14 mouse cellular contexts compared by ENCODE assay signal in the genomic region with DNA sequence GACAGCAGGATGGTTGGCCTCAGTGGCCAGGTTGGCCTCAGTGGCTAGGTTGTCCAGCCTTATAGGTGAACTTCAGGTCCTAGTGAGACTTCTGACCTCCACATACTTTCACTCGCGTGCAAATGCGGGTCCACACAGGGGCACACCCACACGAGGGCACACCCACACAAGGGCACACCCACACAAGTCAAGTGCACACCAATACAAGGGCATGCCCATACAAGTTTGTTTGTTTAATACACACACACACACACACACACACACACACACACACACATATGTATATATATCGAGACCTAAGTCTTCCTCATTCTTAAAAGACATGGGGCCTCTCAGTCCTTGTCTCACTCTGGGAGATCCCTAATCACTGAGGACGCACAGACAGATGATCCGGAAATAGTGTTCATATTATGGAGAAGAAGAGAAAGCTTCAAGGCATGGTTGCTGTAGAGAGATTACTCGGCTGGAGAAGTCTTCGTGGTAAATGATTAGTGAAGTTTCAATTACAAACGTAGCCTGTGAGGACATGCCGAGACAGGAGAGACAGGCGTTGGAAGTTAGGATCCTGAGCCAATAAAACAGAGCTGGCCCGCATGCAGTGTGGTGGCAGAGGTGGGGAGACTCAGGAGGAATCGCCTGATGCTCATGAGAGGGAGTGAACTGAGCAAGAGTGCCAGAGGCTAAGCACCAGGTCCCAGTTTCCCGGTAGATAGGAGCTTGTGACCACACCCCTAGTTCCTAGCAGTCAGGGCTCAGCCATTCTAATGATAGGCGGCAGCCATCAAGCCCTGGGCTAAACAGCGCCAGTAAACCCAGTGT. TPM values are rescaled to one million over a fixed set of nuclear protein-coding genes. Genes with fewer than 3 reads are reported as not detected.
DNase-seq lines count a peak whose midpoint lies in the region; TF ChIP-seq lines count a peak whose summit lies in the region.
"Had no signal": no experiment of that assay in that cellular context is flagged by ENCODE, and none has a peak within 500 bp of the region (broad histone marks: within the 10 kb centered on the region; RNA-seq: fewer than 3 reads in every experiment).

No protein-coding gene starts in this region.

- H3K9ac ChIP-seq in ES-Bruce4 (ENCODE audit: low read depth, poor library complexity, severe bottlenecking), result no peak overlapping the region
- H3K9ac ChIP-seq: forebrain, embryonic 12.5 days; hindbrain, embryonic 14.5 days; liver, embryonic 14.5 days; midbrain, embryonic 12.5 days had no signal

- TF ChIP-seq POLR2A in ES-Bruce4 (IDR thresholded peaks at IDR 0.05; ENCODE audit: insufficient read depth, low read length), result no peak
- no peak for TF ChIP-seq POLR2A in cerebellum, adult 2 months (IDR thresholded peaks at IDR 0.05; ENCODE audit: borderline replicate concordance, insufficient read depth, low read length)

- WGBS in cerebellum, adult 2 months, result 80% methylated on average over 17 of the region's 17 CpGs

- H3K4me3 ChIP-seq in ES-Bruce4 (ENCODE audit: low read depth, low read length), result no peak overlapping the region
- no peak overlapping the region for H3K4me3 ChIP-seq in cerebellum, adult 2 months (replicated peaks; ENCODE audit: insufficient read depth, low read depth, low read length)
- H3K4me3 ChIP-seq: forebrain, embryonic 12.5 days; midbrain, embryonic 12.5 days had no signal

- H3K27me3 ChIP-seq in ES-Bruce4 (ENCODE audit: control insufficient read depth, insufficient read depth, low read length, poor library complexity, severe bottlenecking), result no peaks in the 10 kb centered on the region
- no peaks in the 10 kb centered on the region for H3K27me3 ChIP-seq in cerebellum, adult 2 months (ENCODE audit: control insufficient read depth, insufficient read depth, low read length)
- H3K27me3 ChIP-seq: forebrain, embryonic 12.5 days; midbrain, embryonic 12.5 days had no signal

- peak; percentile 83 for TF ChIP-seq EP300 in ES-Bruce4 (IDR thresholded peaks at IDR 0.05; ENCODE audit: insufficient read depth, low read depth, low read length)

- no peaks in the 10 kb centered on the region for H3K9me3 ChIP-seq in ES-Bruce4 (replicated peaks; ENCODE audit: control insufficient read depth, insufficient read depth, low read length, poor library complexity, severe bottlenecking)
- H3K9me3 ChIP-seq: forebrain, embryonic 12.5 days; midbrain, embryonic 12.5 days had no signal

- no peaks in the 10 kb centered on the region for H3K36me3 ChIP-seq in ES-Bruce4 (ENCODE audit: control insufficient read depth, insufficient read depth, low read length, poor library complexity, severe bottlenecking)
- H3K36me3 ChIP-seq: forebrain, embryonic 12.5 days; midbrain, embryonic 12.5 days had no signal

- H3K4me1 ChIP-seq in ES-Bruce4 (ENCODE audit: control insufficient read depth, insufficient read depth, low read length), result peaks cover 2% of the 10 kb centered on the region
- H3K4me1 ChIP-seq in cerebellum, adult 2 months (ENCODE audit: control insufficient read depth, insufficient read depth, low read length), result no peaks in the 10 kb centered on the region
- H3K4me1 ChIP-seq: forebrain, embryonic 12.5 days; midbrain, embryonic 12.5 days had no signal

- H3K27ac ChIP-seq in ES-Bruce4 (ENCODE audit: insufficient read depth, low read length), result peak overlapping the region; percentile 38; the same call in 1 of the 2 replicates
- no peak overlapping the region for H3K27ac ChIP-seq in cerebellum, adult 2 months (ENCODE audit: insufficient read depth, low read length)
- H3K27ac ChIP-seq: forebrain, embryonic 12.5 days; hindbrain, embryonic 14.5 days; liver, embryonic 14.5 days; midbrain, embryonic 12.5 days had no signal

- peak; percentile 72 for DNase-seq in R1 (ENCODE audit: low read depth, low spot score)
- DNase-seq in kidney, adult 18-20 months, result peak; percentile 33
- peak; percentile 25 to 61 for DNase-seq in kidney, postnatal 25 days
- no peak for DNase-seq in ovary, adult 18-20 months (ENCODE audit: low spot score)
- DNase-seq in cerebellum, adult 2 months, result no peak
- no peak for DNase-seq in testis, postnatal 14 days (ENCODE audit: low spot score)
- no peak for DNase-seq in left cerebral cortex, adult 8-10 months (ENCODE audit: low spot score in 2 of 2)
- DNase-seq: heart, adult 18-20 months; heart, postnatal 10 days had no signal

- no peak for TF ChIP-seq CTCF in ES-Bruce4 (IDR thresholded peaks at IDR 0.05; ENCODE audit: low read depth, low read length)
- no peak for TF ChIP-seq CTCF in cerebellum, adult 2 months (IDR thresholded peaks at IDR 0.05; ENCODE audit: borderline replicate concordance, insufficient read depth, low read depth, low read length)

RNA-seq across cellular contexts. Expression of a gene that starts 23.7 kb away (rescaled TPM):
- 2.2 and 3.1 TPM in 2 replicates for polyA plus RNA-seq in ES-Bruce4 (2011; ENCODE audit: insufficient read depth, insufficient read length, low read depth, missing spikeins)
- polyA plus RNA-seq in cerebellum, adult 2 months (2012; rRNA removed), result 0.13 and 0.22 TPM in 2 replicates
- under 1 TPM in 2 of 4 experiments, not detected in 2; 0.34 to 0.81 TPM for total RNA-seq in left cerebral cortex, adult 8-10 months (2022)

Comparison
In these comparisons a context has a peak if more than half of its experiments do, and no peak if none do; other contexts are left out.
1. DNase-seq: peak in R1 (single experiment), kidney, adult 18-20 months (single experiment) and kidney, postnatal 25 days (2 of 2); none in ovary, adult 18-20 months (single experiment), cerebellum, adult 2 months (0 of 2), testis, postnatal 14 days (single experiment) and left cerebral cortex, adult 8-10 months (0 of 2).